Mouse (Mus musculus): ENCODE data around the gene Ghrh.
"Not testable (repeated sequence)": the region's sequence is repeated elsewhere in the genome, so short reads cannot be mapped to it uniquely, and the experiment has no call there.

Ghrh gene

GRCm38 (mm10) chr2:157347361-157348159 lies at the start of gene Ghrh:
TSS of gene Ghrh (minus strand) at chr2:157347506.
- no peak for DNase-seq (ENCODE audit: low read depth, low spot score)

GRCm38 (mm10) chr2:157395960-157396359 lies 48.7 kb upstream of the Ghrh start:
- no peak for DNase-seq (ENCODE audit: low read depth, low spot score)

GRCm38 (mm10) chr2:157395371-157395770 lies 48.1 kb upstream of the Ghrh start:
- no peak for DNase-seq (ENCODE audit: low read depth, low spot score)

- no peak for DNase-seq (ENCODE audit: low read depth, low spot score)
Observed at GRCm38 (mm10) chr2:157394868-157395267, 47.6 kb upstream of the Ghrh start.

- DNase-seq (ENCODE audit: low read depth, low spot score), result no peak
Observed at GRCm38 (mm10) chr2:157393549-157393948, 46.2 kb upstream of the Ghrh start.

GRCm38 (mm10) chr2:157392331-157392730 lies 45.0 kb upstream of the Ghrh start:
- no peak for DNase-seq (ENCODE audit: low read depth, low spot score)

- no peak for DNase-seq (ENCODE audit: low read depth, low spot score)
Observed at GRCm38 (mm10) chr2:157389591-157389921, 42.2 kb upstream of the Ghrh start.

GRCm38 (mm10) chr2:157388901-157389590 lies 41.7 kb upstream of the Ghrh start:
- not testable (repeated sequence) for DNase-seq (ENCODE audit: low read depth, low spot score)

DNA sequence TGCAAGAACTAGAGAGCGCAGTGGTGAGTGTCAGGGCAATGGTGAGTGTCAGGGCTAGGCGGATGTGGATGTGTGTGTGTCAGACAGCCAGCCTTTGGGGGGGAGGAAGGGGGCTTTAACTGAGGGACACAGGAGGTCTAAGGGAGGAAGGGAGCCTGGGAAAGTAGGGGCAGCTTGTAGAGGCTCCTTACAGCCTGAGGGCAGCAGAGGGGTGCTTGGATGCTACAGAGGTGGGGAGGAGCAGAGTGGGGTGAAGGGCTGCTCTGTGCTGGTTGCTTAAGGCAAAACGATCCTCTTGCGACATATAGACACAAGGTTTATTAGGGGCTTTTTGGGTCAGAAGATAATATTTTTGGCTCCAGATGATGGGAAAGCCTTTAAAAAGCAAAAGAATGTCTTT lies 37.5 kb upstream of the Ghrh start:
- DNase-seq (ENCODE audit: low read depth, low spot score), result no peak

- DNase-seq (ENCODE audit: low read depth, low spot score), result no peak
Observed at GRCm38 (mm10) chr2:157376995-157377394, 29.7 kb upstream of the Ghrh start.

DNA sequence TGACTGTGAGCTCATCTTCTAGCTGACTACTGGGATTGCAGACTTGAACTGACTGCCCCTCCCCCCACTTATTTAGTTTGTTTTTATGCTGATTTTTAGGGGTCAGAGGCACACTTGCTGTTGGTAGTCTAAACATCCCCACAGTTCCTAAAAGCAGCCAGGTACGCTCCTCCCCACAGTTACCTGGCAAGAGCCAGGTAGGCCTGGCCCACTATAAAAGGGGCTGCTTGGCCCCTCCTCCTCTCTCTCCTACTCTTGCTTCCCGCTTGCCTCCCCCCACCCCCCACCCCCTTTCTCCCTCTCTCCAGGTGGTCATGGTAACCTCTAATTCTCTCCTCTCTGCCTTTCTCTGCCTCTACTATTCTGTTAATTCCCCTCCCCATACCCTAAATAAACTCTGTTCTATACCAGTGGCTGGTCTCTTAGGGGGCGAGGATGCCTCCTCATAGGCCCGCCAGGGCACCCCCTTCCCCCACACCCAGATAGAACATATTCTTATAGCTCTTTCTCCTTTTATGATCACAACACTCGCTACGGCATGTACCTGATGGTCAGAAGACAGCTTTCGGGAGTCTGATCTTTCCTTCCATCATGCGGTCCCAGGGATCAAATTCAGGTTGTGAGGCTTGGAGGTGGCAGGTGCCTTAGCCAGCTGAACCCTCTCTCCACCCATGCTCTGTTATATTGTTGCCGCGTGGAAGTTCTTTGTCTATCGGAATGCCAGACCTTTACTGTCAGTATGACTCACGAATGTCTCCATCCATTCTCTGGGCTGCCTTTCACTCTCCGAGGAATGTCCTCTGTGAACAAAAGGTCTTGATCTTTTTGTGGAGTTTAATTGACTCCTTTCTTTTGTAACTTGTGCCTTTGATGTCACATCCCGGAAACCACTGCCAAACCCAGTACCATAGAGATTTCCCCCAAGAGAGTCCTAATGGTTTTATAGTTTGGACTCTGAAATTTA lies 28.8 kb upstream of the Ghrh start:
- DNase-seq (ENCODE audit: low read depth, low spot score), result peak; percentile 59

DNA sequence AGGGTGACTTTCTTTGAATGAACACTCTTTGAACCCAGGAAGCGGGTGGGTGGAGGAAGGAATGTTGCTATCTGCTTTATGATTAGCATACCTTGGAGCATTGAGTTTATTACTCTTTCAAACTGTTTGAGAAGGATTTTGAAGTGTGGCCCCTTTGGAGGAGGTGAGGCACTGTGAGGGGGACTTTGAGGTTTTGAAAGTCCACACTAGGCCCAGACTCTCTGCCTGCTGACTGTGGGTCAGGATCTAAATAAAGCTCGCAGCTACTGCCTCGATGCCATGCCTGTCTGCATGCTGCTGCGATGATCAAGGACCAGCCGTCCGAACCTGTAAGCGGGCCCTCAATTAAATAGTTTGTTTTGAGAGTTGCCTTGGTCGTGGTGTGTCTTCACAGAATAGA lies 27.7 kb upstream of the Ghrh start:
- no peak for DNase-seq (ENCODE audit: low read depth, low spot score)

- no peak for DNase-seq (ENCODE audit: low read depth, low spot score)
Observed at GRCm38 (mm10) chr2:157373681-157374080, 26.4 kb upstream of the Ghrh start.

DNA sequence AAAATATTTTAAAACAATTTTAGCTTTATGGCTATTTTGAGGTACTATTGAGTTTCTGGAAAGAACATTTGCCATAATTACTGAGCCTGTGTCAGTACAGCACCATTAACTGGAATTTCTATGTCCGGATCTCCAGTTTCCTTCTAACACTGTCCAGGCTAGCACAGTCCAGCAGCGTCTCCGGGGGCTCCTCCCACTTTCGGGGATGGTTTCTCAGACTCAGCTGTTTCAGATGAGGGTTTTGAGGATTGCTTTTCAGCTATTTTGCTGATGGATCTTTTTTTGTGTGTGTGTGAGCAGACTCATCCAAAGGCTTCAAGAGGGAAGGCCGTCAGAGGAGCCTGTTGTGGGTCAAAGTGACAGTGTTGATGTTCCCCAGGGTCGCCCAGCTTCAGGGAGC lies 24.4 kb upstream of the Ghrh start:
- DNase-seq (ENCODE audit: low read depth, low spot score), result no peak

- DNase-seq (ENCODE audit: low read depth, low spot score), result no peak
Observed at GRCm38 (mm10) chr2:157367991-157368390, 20.7 kb upstream of the Ghrh start.

DNA sequence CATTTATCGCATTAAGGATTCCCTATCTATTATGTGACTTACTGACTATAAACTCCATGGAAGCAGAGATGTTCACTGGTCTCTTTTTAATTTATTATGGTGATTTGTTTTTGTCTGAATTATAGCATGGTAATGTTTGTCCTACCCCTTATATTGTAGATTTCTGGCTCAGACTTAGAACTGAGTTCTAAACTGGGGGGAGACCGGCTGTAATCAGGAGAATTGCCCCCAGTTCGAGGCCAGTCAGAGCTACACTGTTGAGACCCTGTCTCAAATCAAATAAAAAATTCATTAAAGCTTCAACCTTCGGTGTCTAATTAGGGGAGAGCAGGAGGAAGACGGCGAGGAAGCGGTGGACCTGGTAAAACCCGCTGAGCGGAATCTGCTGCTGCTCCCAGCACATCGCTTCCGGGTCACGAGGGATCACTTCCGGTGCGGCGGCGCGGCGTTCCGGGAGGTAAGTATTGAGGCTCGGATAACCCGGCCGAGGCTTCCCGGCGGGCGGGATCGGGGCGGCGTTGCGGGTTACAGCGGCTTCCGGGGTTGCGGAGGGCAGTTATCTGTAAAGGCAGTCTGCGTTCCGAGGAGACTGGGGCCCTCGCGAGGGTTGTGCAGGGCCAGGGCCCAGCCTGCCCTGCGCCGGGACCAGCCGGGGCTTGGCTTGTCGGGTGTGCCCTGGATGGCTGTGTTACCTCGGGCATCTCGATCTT lies 20.0 kb upstream of the Ghrh start, which contains the start of gene Manbal:
Manbal (plus strand) TSS at position 411 of the 710 bp plus-strand sequence.
- peak; percentile 94 for DNase-seq (ENCODE audit: low read depth, low spot score)

- no peak for DNase-seq (ENCODE audit: low read depth, low spot score)
Observed at GRCm38 (mm10) chr2:157366762-157367161, 19.5 kb upstream of the Ghrh start.

DNA sequence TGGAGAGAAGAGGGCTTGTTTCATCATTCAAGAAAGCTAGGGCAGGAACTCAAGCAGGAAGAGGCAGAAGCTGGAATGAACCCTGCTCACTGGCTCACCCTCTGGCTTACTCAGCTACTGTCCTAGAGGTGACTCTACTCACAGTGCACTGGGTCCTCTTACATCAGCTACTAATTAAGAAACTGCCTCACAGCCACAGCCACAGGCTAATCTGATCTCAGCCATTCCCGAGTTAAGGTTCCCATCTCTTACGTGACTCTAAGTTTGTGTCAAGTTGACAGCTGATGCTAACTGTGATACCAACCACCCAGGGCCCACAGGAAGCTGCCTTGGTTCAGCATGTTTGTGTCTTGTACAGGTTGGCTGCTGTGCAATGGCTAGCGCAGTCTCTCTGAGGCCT lies 15.7 kb upstream of the Ghrh start:
- DNase-seq (ENCODE audit: low read depth, low spot score), result no peak

GRCm38 (mm10) chr2:157360028-157360427 lies 12.7 kb upstream of the Ghrh start:
- no peak for DNase-seq (ENCODE audit: low read depth, low spot score)

DNA sequence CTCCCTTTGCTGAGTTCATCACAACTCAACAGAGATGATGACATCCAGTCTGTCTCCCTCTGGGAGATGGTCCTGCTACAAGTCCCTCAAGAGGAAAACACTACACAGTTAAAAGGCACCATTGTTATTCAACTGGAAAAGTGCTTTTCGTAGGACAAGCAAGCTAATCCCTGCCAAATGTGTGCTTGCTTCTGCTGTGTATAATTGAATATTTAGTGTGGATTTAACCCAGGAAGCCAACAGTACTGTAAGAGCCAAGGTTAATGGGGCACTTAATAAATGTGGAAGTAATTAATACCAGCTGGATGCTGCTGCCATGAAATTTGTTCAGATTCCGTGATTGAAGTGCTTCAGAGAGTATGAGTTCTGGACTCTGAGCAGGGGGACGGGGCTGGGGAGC lies 6.8 kb upstream of the Ghrh start:
- no peak for DNase-seq (ENCODE audit: low read depth, low spot score)

DNA sequence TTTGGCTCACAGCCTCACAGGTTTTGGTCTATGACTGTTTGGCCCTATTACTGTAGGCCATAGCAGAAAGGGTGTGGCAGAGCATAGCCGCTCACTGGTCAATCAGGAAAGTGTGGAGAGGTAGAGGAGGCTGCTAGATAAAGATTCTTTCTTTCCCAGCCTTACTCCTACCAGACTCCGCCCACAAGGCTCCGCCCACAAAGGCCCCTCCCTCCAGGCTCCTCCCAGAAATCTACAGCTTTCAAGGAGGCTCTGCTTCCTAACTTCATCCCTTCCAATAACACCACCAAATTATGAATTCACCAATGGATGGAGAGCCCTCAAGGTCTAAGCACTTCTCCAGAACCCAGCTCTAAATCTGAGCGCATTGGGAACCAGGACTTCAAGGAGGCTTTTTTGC lies 5.9 kb upstream of the Ghrh start:
- DNase-seq (ENCODE audit: low read depth, low spot score), result no peak

All from mesoderm, embryonic 11.5 days (tissue).